ENCODE assay signal across 8 mouse cellular contexts in genomic region chr7:4915669-4916416, GRCm38 (mm10). TPM values are rescaled to one million over a fixed set of nuclear protein-coding genes. Genes with fewer than 3 reads are reported as not detected.
DNase-seq lines count a peak whose midpoint lies in the region; ATAC-seq and TF ChIP-seq lines count a peak whose summit lies in the region.

No protein-coding gene starts in this region.

- TF ChIP-seq POLR2A in lung, adult 2 months (IDR thresholded peaks at IDR 0.05; ENCODE audit: borderline replicate concordance, extremely low read depth, low read depth, low read length), result no peak

- H3K4me2 ChIP-seq in forebrain, embryonic 13.5 days, result peak overlapping the region; percentile 89
- peak overlapping the region; percentile 52 for H3K4me2 ChIP-seq in limb, embryonic 11.5 days (ENCODE audit: low read depth, severe bottlenecking)
- H3K4me2 ChIP-seq in midbrain, embryonic 15.5 days, result peak overlapping the region; percentile 68

- H3K4me3 ChIP-seq in lung, adult 2 months (replicated peaks; ENCODE audit: extremely low read depth, low read depth, low read length), result peak overlapping the region; percentile 85
- H3K4me3 ChIP-seq in forebrain, embryonic 13.5 days, result peak overlapping the region; percentile 66
- H3K4me3 ChIP-seq in limb, embryonic 11.5 days (ENCODE audit: low read depth, low read length), result peak overlapping the region; percentile 68
- peak overlapping the region; percentile 64 for H3K4me3 ChIP-seq in midbrain, embryonic 15.5 days

- peak; percentile 59 for ATAC-seq in forebrain, embryonic 13.5 days
- ATAC-seq in limb, embryonic 11.5 days (ENCODE audit: insufficient number of reproducible peaks, low FRiP score, low TSS enrichment, low read depth), result peak; percentile 41; the same call in 1 of the 2 replicates
- ATAC-seq in midbrain, embryonic 15.5 days (replicated peaks), result peak; percentile 48

- H3K27me3 ChIP-seq in forebrain, embryonic 13.5 days, result no peaks in the 10 kb centered on the region
- H3K27me3 ChIP-seq in limb, embryonic 11.5 days (ENCODE audit: control insufficient read depth, insufficient read depth, low read length), result no peaks in the 10 kb centered on the region
- H3K27me3 ChIP-seq in midbrain, embryonic 15.5 days (replicated peaks), result no peaks in the 10 kb centered on the region

- peak overlapping the region; percentile 88 for H3K9ac ChIP-seq in forebrain, embryonic 13.5 days
- H3K9ac ChIP-seq in limb, embryonic 11.5 days (ENCODE audit: low read length), result peak overlapping the region; percentile 95
- H3K9ac ChIP-seq in midbrain, embryonic 15.5 days, result peak overlapping the region; percentile 67

- peaks cover 36% of the 10 kb centered on the region for H3K36me3 ChIP-seq in forebrain, embryonic 13.5 days (ENCODE audit: poor library complexity, severe bottlenecking)
- H3K36me3 ChIP-seq in limb, embryonic 11.5 days (ENCODE audit: control insufficient read depth, insufficient read depth, low read length), result peaks cover 14% of the 10 kb centered on the region; the same call in 1 of the 2 replicates
- peaks cover 10% of the 10 kb centered on the region for H3K36me3 ChIP-seq in midbrain, embryonic 15.5 days (replicated peaks)

- peaks cover 9% of the 10 kb centered on the region; the same call in 1 of the 2 replicates for H3K4me1 ChIP-seq in lung, adult 2 months (ENCODE audit: control insufficient read depth, insufficient read depth, low read length)
- peaks cover 27% of the 10 kb centered on the region for H3K4me1 ChIP-seq in forebrain, embryonic 13.5 days
- peaks cover 11% of the 10 kb centered on the region; the same call in 1 of the 2 replicates for H3K4me1 ChIP-seq in limb, embryonic 11.5 days (ENCODE audit: control insufficient read depth, insufficient read depth, low read length)
- H3K4me1 ChIP-seq in midbrain, embryonic 15.5 days, result peaks cover 30% of the 10 kb centered on the region

- no peaks in the 10 kb centered on the region for H3K9me3 ChIP-seq in forebrain, embryonic 13.5 days (replicated peaks)
- H3K9me3 ChIP-seq in limb, embryonic 11.5 days (ENCODE audit: control insufficient read depth, low read length), result no peaks in the 10 kb centered on the region
- H3K9me3 ChIP-seq in midbrain, embryonic 15.5 days, result no peaks in the 10 kb centered on the region

- intact Hi-C loops in gastrocnemius, postnatal 14 days (cut with DNase I; ENCODE audit: low total_unique reads), result no loop called here

- no peak for TF ChIP-seq CTCF in lung, adult 2 months (IDR thresholded peaks at IDR 0.05; ENCODE audit: insufficient read depth, low read length)

- no peak for DNase-seq in lung, adult 2 months
- DNase-seq in lung, postnatal 25 days (ENCODE audit: low spot score), result no peak
- DNase-seq in cerebellum, adult 18-20 months, result peak; percentile 51 to 62
- peak; percentile 53 for DNase-seq in limb, embryonic 11.5 days (ENCODE audit: low spot score)
- no peak for DNase-seq in gastrocnemius, postnatal 14 days
- DNase-seq in urinary bladder, postnatal 14 days (ENCODE audit: low spot score), result no peak

- H3K27ac ChIP-seq in forebrain, embryonic 13.5 days, result peak overlapping the region; percentile 97
- peak overlapping the region; percentile 94 for H3K27ac ChIP-seq in limb, embryonic 11.5 days (replicated peaks; ENCODE audit: low read depth, low read length)
- H3K27ac ChIP-seq in midbrain, embryonic 15.5 days, result peak overlapping the region; percentile 99

- WGBS in lung, adult 2 months, result 8% methylated on average over 14 of the region's 14 CpGs
- WGBS in forebrain, embryonic 13.5 days, result 23% methylated on average over 14 of the region's 14 CpGs
- 20% methylated on average over 14 of the region's 14 CpGs for WGBS in limb, embryonic 11.5 days
- WGBS in midbrain, embryonic 15.5 days, result 11% methylated on average over 14 of the region's 14 CpGs

RNA-seq across cellular contexts. Expression of gene Zfp628, which starts 0.8 kb away (rescaled TPM):
- polyA plus RNA-seq in lung, adult 2 months (2012; rRNA removed), result 20.6 and 24.7 TPM in 2 replicates
- polyA plus RNA-seq in forebrain, embryonic 13.5 days (2015; fragmentation: Nextera tagmentation; extraction: Ambion mirVana), result 4.3 and 4.5 TPM in 2 replicates
- polyA plus RNA-seq in limb, embryonic 11.5 days (2014; fragmentation: Nextera tagmentation; extraction: Ambion mirVana), result 3.8 and 4.2 TPM in 2 replicates
- polyA plus RNA-seq in midbrain, embryonic 15.5 days (2015; fragmentation: Nextera tagmentation; extraction: Ambion mirVana), result 4.5 and 4.6 TPM in 2 replicates
- 1 to 10 TPM; 7.9 to 8.4 TPM for total RNA-seq in gastrocnemius, postnatal 14 days (2021)

RNA-seq across cellular contexts. Expression of gene Nat14, which starts 6.0 kb away (rescaled TPM):
- 7.1 and 7.6 TPM in 2 replicates for polyA plus RNA-seq in lung, adult 2 months (2012; rRNA removed)
- polyA plus RNA-seq in forebrain, embryonic 13.5 days (2015; fragmentation: Nextera tagmentation; extraction: Ambion mirVana), result 21.2 and 24.9 TPM in 2 replicates
- polyA plus RNA-seq in limb, embryonic 11.5 days (2014; fragmentation: Nextera tagmentation; extraction: Ambion mirVana), result 1.9 and 2.9 TPM in 2 replicates
- 46.3 and 47.7 TPM in 2 replicates for polyA plus RNA-seq in midbrain, embryonic 15.5 days (2015; fragmentation: Nextera tagmentation; extraction: Ambion mirVana)
- total RNA-seq in gastrocnemius, postnatal 14 days (2021), result 1 to 10 TPM; 2.4 to 3.3 TPM

RNA-seq across cellular contexts. Expression of gene Gm36210, which starts 9.5 kb away (rescaled TPM):
- 0.15 and 0.20 TPM in 2 replicates for polyA plus RNA-seq in lung, adult 2 months (2012; rRNA removed)
- 0.26 and 0.45 TPM in 2 replicates for polyA plus RNA-seq in forebrain, embryonic 13.5 days (2015; fragmentation: Nextera tagmentation; extraction: Ambion mirVana)
- not detected in 2 replicates for polyA plus RNA-seq in limb, embryonic 11.5 days (2014; fragmentation: Nextera tagmentation; extraction: Ambion mirVana)
- polyA plus RNA-seq in midbrain, embryonic 15.5 days (2015; fragmentation: Nextera tagmentation; extraction: Ambion mirVana), result 0.40 and 0.65 TPM in 2 replicates
- total RNA-seq in gastrocnemius, postnatal 14 days (2021), result not detected

RNA-seq across cellular contexts. Expression of gene Ssc5d, which starts 9.7 kb away (rescaled TPM):
- polyA plus RNA-seq in lung, adult 2 months (2012; rRNA removed), result 7.5 and 8.0 TPM in 2 replicates
- 0.23 and 0.30 TPM in 2 replicates for polyA plus RNA-seq in forebrain, embryonic 13.5 days (2015; fragmentation: Nextera tagmentation; extraction: Ambion mirVana)
- 1.7 and 1.9 TPM in 2 replicates for polyA plus RNA-seq in limb, embryonic 11.5 days (2014; fragmentation: Nextera tagmentation; extraction: Ambion mirVana)
- 1.0 and 1.4 TPM in 2 replicates for polyA plus RNA-seq in midbrain, embryonic 15.5 days (2015; fragmentation: Nextera tagmentation; extraction: Ambion mirVana)
- 10 to 100 TPM; 28.5 to 33.4 TPM for total RNA-seq in gastrocnemius, postnatal 14 days (2021)

RNA-seq across cellular contexts. Expression of gene Isoc2a, which starts 38.9 kb away (rescaled TPM):
- 13.4 and 15.0 TPM in 2 replicates for polyA plus RNA-seq in lung, adult 2 months (2012; rRNA removed)
- 0.63 and 0.77 TPM in 2 replicates for polyA plus RNA-seq in forebrain, embryonic 13.5 days (2015; fragmentation: Nextera tagmentation; extraction: Ambion mirVana)
- polyA plus RNA-seq in limb, embryonic 11.5 days (2014; fragmentation: Nextera tagmentation; extraction: Ambion mirVana), result 0.63 and 0.84 TPM in 2 replicates
- 0.54 and 0.57 TPM in 2 replicates for polyA plus RNA-seq in midbrain, embryonic 15.5 days (2015; fragmentation: Nextera tagmentation; extraction: Ambion mirVana)
- 10 to 100 TPM; 15.8 to 16.7 TPM for total RNA-seq in gastrocnemius, postnatal 14 days (2021)

Comparison
In these comparisons a context has a peak if more than half of its experiments do, and no peak if none do; other contexts are left out.
1. DNase-seq: peak in cerebellum, adult 18-20 months (2 of 2) and limb, embryonic 11.5 days (single experiment); none in lung, adult 2 months (single experiment), lung, postnatal 25 days (single experiment), gastrocnemius, postnatal 14 days (single experiment) and urinary bladder, postnatal 14 days (single experiment).
2. Peak in every context shown above with its lines, with median percentiles within 50 percentile points of each other: H3K4me3 ChIP-seq, ATAC-seq, H3K27ac ChIP-seq, H3K4me2 ChIP-seq and H3K9ac ChIP-seq.